ENCODE assay signal across 14 mouse cellular contexts in genomic region chr1:52387062-52387461, GRCm38 (mm10).
DNase-seq lines count a peak whose midpoint lies in the region; ATAC-seq and TF ChIP-seq lines count a peak whose summit lies in the region.
"Had no signal": no experiment of that assay in that cellular context is flagged by ENCODE, and none has a peak within 500 bp of the region (broad histone marks: within the 10 kb centered on the region; RNA-seq: fewer than 3 reads in every experiment).

No protein-coding gene starts in this region.

- peak; percentile 58; the same call in 1 of the 2 replicates for ATAC-seq in liver, embryonic 16.5 days (ENCODE audit: low read depth)
- peak; percentile 4; the same call in 1 of the 2 replicates for ATAC-seq in G1E (ENCODE audit: extremely low read depth, insufficient number of reproducible peaks, low FRiP score, poor library complexity, severe bottlenecking)
- no peak for ATAC-seq in Patski
- no peak for ATAC-seq in hindbrain, embryonic 13.5 days (ENCODE audit: low FRiP score)

- H3K9me3 ChIP-seq in liver, embryonic 16.5 days (replicated peaks; ENCODE audit: control insufficient read depth, low read length) = no peaks in the 10 kb centered on the region
- no peaks in the 10 kb centered on the region for H3K9me3 ChIP-seq in G1E (replicated peaks)
- no peaks in the 10 kb centered on the region for H3K9me3 ChIP-seq in hindbrain, embryonic 13.5 days
- H3K9me3 ChIP-seq: limb, embryonic 13.5 days; neural tube, embryonic 15.5 days had no signal

- no peak overlapping the region for H3K9ac ChIP-seq in liver, embryonic 16.5 days (ENCODE audit: low read depth, low read length)
- H3K9ac ChIP-seq in hindbrain, embryonic 13.5 days = no peak overlapping the region
- H3K9ac ChIP-seq: limb, embryonic 13.5 days; neural tube, embryonic 15.5 days had no signal

- 78% methylated on average over 3 of the region's 3 CpGs for WGBS in kidney, adult 2 months
- WGBS in liver, embryonic 16.5 days (ENCODE audit: insufficient replicate concordance) = 63% methylated on average over 3 of the region's 3 CpGs
- 85% methylated on average over 3 of the region's 3 CpGs for WGBS in hindbrain, embryonic 13.5 days

- no peaks in the 10 kb centered on the region for H3K27me3 ChIP-seq in kidney, adult 2 months (replicated peaks; ENCODE audit: control insufficient read depth, insufficient read depth, low read length)
- no peaks in the 10 kb centered on the region for H3K27me3 ChIP-seq in liver, embryonic 16.5 days (ENCODE audit: control insufficient read depth, insufficient read depth, low read depth, low read length)
- H3K27me3 ChIP-seq in G1E (ENCODE audit: insufficient read depth, low read length) = peaks cover 18% of the 10 kb centered on the region
- peaks cover 13% of the 10 kb centered on the region for H3K27me3 ChIP-seq in Patski
- H3K27me3 ChIP-seq in hindbrain, embryonic 13.5 days = no peaks in the 10 kb centered on the region
- H3K27me3 ChIP-seq: limb, embryonic 13.5 days; neural tube, embryonic 15.5 days had no signal

- POLR2A ChIA-PET in Patski (lab: Charles Lee) = no interaction called here

- H3K27ac ChIP-seq in kidney, adult 2 months (ENCODE audit: insufficient read depth, low read depth, low read length) = no peak overlapping the region
- no peak overlapping the region for H3K27ac ChIP-seq in liver, embryonic 16.5 days (ENCODE audit: low read length)
- H3K27ac ChIP-seq in hindbrain, embryonic 13.5 days = no peak overlapping the region
- H3K27ac ChIP-seq: limb, embryonic 13.5 days; neural tube, embryonic 15.5 days had no signal

- H3K36me3 ChIP-seq in kidney, adult 2 months (ENCODE audit: control insufficient read depth, insufficient read depth, low read length) = no peaks in the 10 kb centered on the region
- no peaks in the 10 kb centered on the region for H3K36me3 ChIP-seq in liver, embryonic 16.5 days (ENCODE audit: control insufficient read depth, insufficient read depth)
- H3K36me3 ChIP-seq in G1E (replicated peaks) = no peaks in the 10 kb centered on the region
- H3K36me3 ChIP-seq in hindbrain, embryonic 13.5 days = no peaks in the 10 kb centered on the region
- H3K36me3 ChIP-seq: limb, embryonic 13.5 days; neural tube, embryonic 15.5 days had no signal

- TF ChIP-seq CTCF in kidney, adult 2 months (conservative IDR thresholded peaks at IDR 0.05; ENCODE audit: insufficient read depth, insufficient read length, low read depth, low read length) = no peak; the same call in 1 of the 2 replicates
- TF ChIP-seq CTCF in G1E (IDR thresholded peaks at IDR 0.05; ENCODE audit: low read depth, low read length) (no peak), Patski (IDR thresholded peaks at IDR 0.05) (peak; percentile 16)

- CTCF ChIA-PET in Patski (lab: Charles Lee) = no interaction called here

- no peak for TF ChIP-seq POLR2A in kidney, adult 2 months (IDR thresholded peaks at IDR 0.05; ENCODE audit: low read depth, low read length)

- no peak overlapping the region for H3K4me3 ChIP-seq in kidney, adult 2 months (ENCODE audit: insufficient read depth, low read depth, low read length)
- H3K4me3 ChIP-seq in liver, embryonic 16.5 days (ENCODE audit: low read depth, low read length) = no peak overlapping the region
- H3K4me3 ChIP-seq in G1E (ENCODE audit: low read depth, low read length) = no peak overlapping the region
- no peak overlapping the region for H3K4me3 ChIP-seq in hindbrain, embryonic 13.5 days
- H3K4me3 ChIP-seq: limb, embryonic 13.5 days; neural tube, embryonic 15.5 days had no signal

- no peaks in the 10 kb centered on the region for H3K4me1 ChIP-seq in kidney, adult 2 months (ENCODE audit: control insufficient read depth, insufficient read depth, low read length)
- H3K4me1 ChIP-seq in liver, embryonic 16.5 days (ENCODE audit: control insufficient read depth, low read depth, low read length) = no peaks in the 10 kb centered on the region
- peaks cover 5% of the 10 kb centered on the region for H3K4me1 ChIP-seq in G1E (ENCODE audit: insufficient read depth, low read depth, low read length)
- no peaks in the 10 kb centered on the region for H3K4me1 ChIP-seq in hindbrain, embryonic 13.5 days (replicated peaks)
- H3K4me1 ChIP-seq: limb, embryonic 13.5 days; neural tube, embryonic 15.5 days had no signal

- in situ Hi-C loops in Patski (cut with MboI; ENCODE audit: low pct_unique_long_range_greater_than_20kb) = no loop called here

- no peak overlapping the region for H3K4me2 ChIP-seq in liver, embryonic 16.5 days (ENCODE audit: low read depth, low read length)
- H3K4me2 ChIP-seq in hindbrain, embryonic 13.5 days = no peak overlapping the region
- H3K4me2 ChIP-seq: limb, embryonic 13.5 days; neural tube, embryonic 15.5 days had no signal

- DNase-seq in kidney, adult 2 months = peak; percentile 4
- no peak for DNase-seq in kidney, adult 8-10 months
- DNase-seq in liver = no peak
- no peak for DNase-seq in G1E (ENCODE audit: low spot score)
- no peak for DNase-seq in Patski (ENCODE audit: low read depth, low spot score)
- no peak for DNase-seq in urinary bladder, postnatal 36 days (ENCODE audit: low spot score in 2 of 2)
- DNase-seq: cerebellum, adult 11-12 months; gastrocnemius, postnatal 36 days; lung, postnatal 36 days; right cerebral cortex, postnatal 14 days had no signal

Comparison
In these comparisons a context has a peak if more than half of its experiments do, and no peak if none do; other contexts are left out.
1. ATAC-seq: peak in liver, embryonic 16.5 days (single experiment) and G1E (single experiment); none in Patski (single experiment) and hindbrain, embryonic 13.5 days (single experiment).